Comparison of ENCODE assay signal across 22 mouse cellular contexts in the genomic region with DNA sequence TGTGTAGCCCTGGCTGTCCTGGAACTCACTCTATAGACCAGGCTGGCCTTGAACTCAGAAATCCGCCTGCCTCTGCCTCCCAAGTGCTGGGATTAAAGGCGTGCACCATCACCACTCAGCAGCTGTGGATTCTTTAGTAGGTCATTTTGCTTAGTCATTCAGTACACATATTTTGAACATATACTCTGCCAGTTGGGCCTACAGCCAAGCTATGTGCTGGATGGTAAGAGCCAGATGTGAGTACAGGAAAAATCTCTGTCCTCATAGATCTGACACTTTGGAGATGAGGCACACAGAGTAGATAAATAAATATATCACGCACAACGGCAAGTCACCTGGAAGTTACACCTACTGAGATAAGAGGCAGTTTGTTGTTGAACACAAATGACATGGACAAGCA.
"Had no signal": no experiment of that assay in that cellular context is flagged by ENCODE, and none has a peak within 500 bp of the region (broad histone marks: within the 10 kb centered on the region; RNA-seq: fewer than 3 reads in every experiment).

No protein-coding gene starts in this region.

- H3K9ac ChIP-seq: limb, embryonic 13.5 days; liver, embryonic 13.5 days; midbrain, embryonic 13.5 days; neural tube, embryonic 13.5 days; stomach, embryonic 15.5 days had no signal

- H3K4me2 ChIP-seq: limb, embryonic 13.5 days; liver, embryonic 13.5 days; midbrain, embryonic 13.5 days; neural tube, embryonic 13.5 days; stomach, embryonic 15.5 days had no signal

- H3K36me3 ChIP-seq: liver, embryonic 13.5 days; neural tube, embryonic 13.5 days; stomach, embryonic 15.5 days had no signal

- DNase-seq: kidney, adult 2 months; kidney, postnatal 25 days; layer of hippocampus, adult 9-11 months; liver, embryonic 13.5 days; lung, adult 2 months; retina, postnatal 1 day; right cerebral cortex, postnatal 25 days; spleen, adult 18-20 months; thymus, adult 18-20 months; thymus, postnatal 36 days had no signal

- H3K4me3 ChIP-seq: layer of hippocampus, adult 2 months; limb, embryonic 10.5 days; limb, embryonic 13.5 days; liver, embryonic 13.5 days; megakaryocyte, embryonic 14.5 days; midbrain, embryonic 10.5 days; midbrain, embryonic 13.5 days; myocyte; neural tube, embryonic 13.5 days; stomach, embryonic 15.5 days had no signal

- ATAC-seq: intestine, postnatal 0 days; midbrain, embryonic 13.5 days; midbrain, embryonic 16.5 days had no signal

- H3K27me3 ChIP-seq: limb, embryonic 13.5 days; liver, embryonic 13.5 days; midbrain, embryonic 13.5 days; neural tube, embryonic 13.5 days; stomach, embryonic 15.5 days had no signal

- H3K9me3 ChIP-seq: limb, embryonic 10.5 days; limb, embryonic 13.5 days; liver, embryonic 13.5 days; midbrain, embryonic 10.5 days; midbrain, embryonic 13.5 days; neural tube, embryonic 13.5 days; stomach, embryonic 15.5 days had no signal

- H3K4me1 ChIP-seq: liver, embryonic 13.5 days had no signal

- H3K27ac ChIP-seq: kidney, postnatal 0 days; layer of hippocampus, adult 2 months; limb, embryonic 10.5 days; limb, embryonic 13.5 days; liver, embryonic 13.5 days; midbrain, embryonic 10.5 days; midbrain, embryonic 13.5 days; neural tube, embryonic 13.5 days; stomach, embryonic 15.5 days had no signal
